8 mouse cellular contexts compared by ENCODE assay signal in the genomic region with DNA sequence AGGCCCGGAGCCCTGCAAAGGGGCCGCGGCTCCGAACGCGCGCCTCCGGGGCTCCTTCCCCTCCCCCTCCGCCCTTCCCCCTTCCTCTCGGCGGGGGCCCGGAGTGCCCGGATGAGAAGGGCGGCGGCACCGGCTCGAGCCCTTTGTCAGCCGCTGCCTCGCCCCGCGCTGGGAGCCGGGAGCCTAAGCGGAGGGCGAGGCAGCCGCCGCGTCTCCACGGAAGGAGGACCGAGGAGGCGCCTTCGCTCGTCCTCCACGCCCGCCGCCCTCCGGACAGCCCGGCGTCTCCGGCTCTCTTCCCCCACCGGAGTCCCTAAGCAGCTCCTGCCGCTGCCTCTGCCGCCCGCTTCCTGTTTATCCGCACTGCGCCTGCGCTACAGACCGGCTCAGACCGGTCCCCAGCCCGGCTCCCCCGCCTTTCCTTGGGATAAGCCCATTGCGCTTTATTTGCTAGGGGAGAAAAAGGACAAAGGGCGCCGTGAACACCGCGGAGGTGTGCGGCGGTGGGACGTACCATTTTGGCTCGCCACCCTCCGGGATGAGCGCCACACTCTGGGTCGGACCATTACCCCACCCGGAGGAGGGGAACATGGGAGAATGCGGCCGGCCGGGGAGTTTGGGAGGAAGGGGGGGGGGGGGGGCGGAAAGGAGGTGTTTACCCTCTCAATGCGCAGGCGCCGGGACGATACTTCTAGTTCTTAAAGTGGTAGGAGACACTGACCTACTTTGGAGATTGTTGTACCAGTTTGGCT. TPM values are rescaled to one million over a fixed set of nuclear protein-coding genes. Genes with fewer than 3 reads are reported as not detected.
DNase-seq lines count a peak whose midpoint lies in the region; ATAC-seq and TF ChIP-seq lines count a peak whose summit lies in the region.

A gene (minus strand): TSS at position 657 of the 752 bp plus-strand sequence.

- H3K36me3 ChIP-seq in G1E (replicated peaks), result peaks cover 32% of the 10 kb centered on the region
- H3K36me3 ChIP-seq in forebrain, embryonic 16.5 days (ENCODE audit: control insufficient read depth, insufficient read depth), result peaks cover 2% of the 10 kb centered on the region; the same call in 1 of the 2 replicates
- peaks cover 28% of the 10 kb centered on the region for H3K36me3 ChIP-seq in lung, embryonic 14.5 days (ENCODE audit: insufficient read depth)
- peaks cover 14% of the 10 kb centered on the region for H3K36me3 ChIP-seq in thymus, adult 2 months (ENCODE audit: control insufficient read depth, insufficient read depth, low read length)

- TF ChIP-seq POLR2A in olfactory bulb, adult 2 months (IDR thresholded peaks at IDR 0.05; ENCODE audit: insufficient read depth, low read depth, low read length), result peak; percentile 96
- TF ChIP-seq POLR2A in thymus, adult 2 months (IDR thresholded peaks at IDR 0.05; ENCODE audit: control insufficient read depth, extremely low read depth, insufficient read depth, low read length, poor library complexity), result peak; percentile 97

- H3K9me3 ChIP-seq in G1E (replicated peaks), result no peaks in the 10 kb centered on the region
- H3K9me3 ChIP-seq in forebrain, embryonic 16.5 days (ENCODE audit: control insufficient read depth, low read length), result no peaks in the 10 kb centered on the region
- H3K9me3 ChIP-seq in lung, embryonic 14.5 days (ENCODE audit: low read depth, low read length), result no peaks in the 10 kb centered on the region

- peak within 1 kb of the TSS; percentile 97 for H3K4me3 ChIP-seq in G1E (ENCODE audit: low read depth, low read length)
- H3K4me3 ChIP-seq in forebrain, embryonic 16.5 days (replicated peaks; ENCODE audit: low read length), result peak within 1 kb of the TSS; percentile 100
- peak within 1 kb of the TSS; percentile 98 for H3K4me3 ChIP-seq in layer of hippocampus, adult 2 months
- H3K4me3 ChIP-seq in lung, embryonic 14.5 days (ENCODE audit: low read depth, low read length), result peak within 1 kb of the TSS; percentile 100
- peak within 1 kb of the TSS; percentile 72 for H3K4me3 ChIP-seq in olfactory bulb, adult 2 months (ENCODE audit: insufficient read depth, low read depth, low read length)
- H3K4me3 ChIP-seq in thymus, adult 2 months (ENCODE audit: control insufficient read depth, insufficient read depth, low read length), result peak within 1 kb of the TSS; percentile 92

- peak within 1 kb of the TSS; percentile 98 for H3K27ac ChIP-seq in forebrain, embryonic 16.5 days (ENCODE audit: low read length)
- peak within 1 kb of the TSS; percentile 100 for H3K27ac ChIP-seq in layer of hippocampus, adult 2 months
- peak within 1 kb of the TSS; percentile 97 for H3K27ac ChIP-seq in lung, embryonic 14.5 days (ENCODE audit: low read depth)
- peak within 1 kb of the TSS; percentile 82 for H3K27ac ChIP-seq in olfactory bulb, adult 2 months (ENCODE audit: insufficient read depth, low read depth, low read length)
- peak within 1 kb of the TSS; percentile 72 for H3K27ac ChIP-seq in thymus, adult 2 months (ENCODE audit: control insufficient read depth, insufficient read depth, low read length)

- intact Hi-C loops in heart, postnatal 36 days (cut with DNase I), result no loop called here

- peak within 1 kb of the TSS; percentile 75 for H3K4me2 ChIP-seq in forebrain, embryonic 16.5 days (ENCODE audit: low read length)
- H3K4me2 ChIP-seq in lung, embryonic 14.5 days, result peak within 1 kb of the TSS; percentile 74

- peak; percentile 95 for ATAC-seq in G1E (ENCODE audit: extremely low read depth, insufficient number of reproducible peaks, low FRiP score, poor library complexity, severe bottlenecking)
- ATAC-seq in forebrain, embryonic 16.5 days, result peak; percentile 97
- peak; percentile 97 for ATAC-seq in lung, embryonic 14.5 days (ENCODE audit: insufficient read depth)

- no peak for TF ChIP-seq CTCF in G1E (IDR thresholded peaks at IDR 0.05; ENCODE audit: low read depth, low read length)
- no peak for TF ChIP-seq CTCF in layer of hippocampus, adult 2 months (conservative IDR thresholded peaks at IDR 0.05)
- no peak; the same call in 1 of the 2 replicates for TF ChIP-seq CTCF in lung, embryonic 14.5 days (IDR thresholded peaks at IDR 0.05; ENCODE audit: low read depth)
- no peak for TF ChIP-seq CTCF in olfactory bulb, adult 2 months (IDR thresholded peaks at IDR 0.05; ENCODE audit: insufficient read depth, low read depth, low read length)
- peak; percentile 43 for TF ChIP-seq CTCF in thymus, adult 2 months (IDR thresholded peaks at IDR 0.05; ENCODE audit: borderline replicate concordance, control insufficient read depth, extremely low read depth, insufficient read depth, low read length, poor library complexity)

- peaks cover 40% of the 10 kb centered on the region for H3K4me1 ChIP-seq in G1E (ENCODE audit: insufficient read depth, low read depth, low read length)
- H3K4me1 ChIP-seq in forebrain, embryonic 16.5 days (replicated peaks; ENCODE audit: control insufficient read depth, insufficient read depth, low read length), result peaks cover 34% of the 10 kb centered on the region
- H3K4me1 ChIP-seq in lung, embryonic 14.5 days (ENCODE audit: insufficient read depth), result peaks cover 7% of the 10 kb centered on the region; the same call in 1 of the 2 replicates
- H3K4me1 ChIP-seq in olfactory bulb, adult 2 months (ENCODE audit: control insufficient read depth, insufficient read depth, low read length), result peaks cover 8% of the 10 kb centered on the region
- H3K4me1 ChIP-seq in thymus, adult 2 months (replicated peaks; ENCODE audit: control insufficient read depth, insufficient read depth, low read length), result peaks cover 16% of the 10 kb centered on the region

- peak; percentile 92 for DNase-seq in G1E (ENCODE audit: low spot score)
- peak; percentile 98 to 99 for DNase-seq in cerebellum, adult 18-20 months
- DNase-seq in heart, postnatal 36 days, result peak; percentile 94 to 98
- peak; percentile 98 to 99 for DNase-seq in layer of hippocampus, adult 2 months (ENCODE audit: low spot score in 2 of 2)
- peak; percentile 99 for DNase-seq in lung, embryonic 14.5 days
- peak; percentile 98 for DNase-seq in thymus, adult 2 months

- under 1% methylated on average over 60 of the region's 71 CpGs for WGBS in forebrain, embryonic 16.5 days
- under 1% methylated on average over 65 of the region's 71 CpGs for WGBS in lung, embryonic 14.5 days
- WGBS in olfactory bulb, adult 2 months, result under 1% methylated on average over 67 of the region's 71 CpGs
- under 1% methylated on average over 70 of the region's 71 CpGs for WGBS in thymus, adult 2 months

- no peaks in the 10 kb centered on the region for H3K27me3 ChIP-seq in G1E (ENCODE audit: insufficient read depth, low read length)
- no peaks in the 10 kb centered on the region for H3K27me3 ChIP-seq in forebrain, embryonic 16.5 days (replicated peaks; ENCODE audit: control insufficient read depth, insufficient read depth, low read length)
- H3K27me3 ChIP-seq in lung, embryonic 14.5 days (ENCODE audit: insufficient read depth, low read length), result no peaks in the 10 kb centered on the region
- no peaks in the 10 kb centered on the region for H3K27me3 ChIP-seq in thymus, adult 2 months (ENCODE audit: control insufficient read depth, insufficient read depth, low read length)

- H3K9ac ChIP-seq in forebrain, embryonic 16.5 days (replicated peaks; ENCODE audit: low read depth, low read length), result peak within 1 kb of the TSS; percentile 99
- peak within 1 kb of the TSS; percentile 97 for H3K9ac ChIP-seq in lung, embryonic 14.5 days

RNA-seq across cellular contexts. Expression of the gene that starts here (rescaled TPM):
- total RNA-seq in G1E (2014; fragmentation: Nextera tagmentation) (175 and 192 TPM in 2 replicates), G1E (2017) (247 and 283 TPM in 2 replicates)
- polyA plus RNA-seq in G1E (2012), result 66.4 and 74.3 TPM in 2 replicates
- polyA plus RNA-seq in forebrain, embryonic 16.5 days (2015; fragmentation: Nextera tagmentation; extraction: Ambion mirVana), result 77.0 and 90.5 TPM in 2 replicates
- 10 to 100 TPM; 74.5 to 76.1 TPM for total RNA-seq in heart, postnatal 36 days (2021)
- 100 to 1,000 TPM; 166 to 170 TPM for total RNA-seq in layer of hippocampus, adult 2 months (2021)
- 58.3 and 61.8 TPM in 2 replicates for polyA plus RNA-seq in lung, embryonic 14.5 days (2014; fragmentation: Nextera tagmentation; extraction: Ambion mirVana)
- 284 TPM in 1 of 2 replicates, not detected in the other for polyA plus RNA-seq in olfactory bulb, adult 2 months (2012; ENCODE audit: insufficient read depth, insufficient read length, low replicate concordance, missing spikeins)
- polyA plus RNA-seq in thymus, adult 2 months (2012; rRNA removed), result 71.2 and 74.2 TPM in 2 replicates

Comparison
In these comparisons a context has a peak if more than half of its experiments do, and no peak if none do; other contexts are left out.
1. Peak in every context shown above with its lines: DNase-seq, ATAC-seq, H3K4me3 ChIP-seq and H3K27ac ChIP-seq.